Mouse (Mus musculus) heart, postnatal 4 days (tissue): ENCODE results near the gene Rgp1. TPM values are rescaled to one million over a fixed set of nuclear protein-coding genes. Genes with fewer than 3 reads are reported as not detected.
"Not testable (repeated sequence)": the region's sequence is repeated elsewhere in the genome, so short reads cannot be mapped to it uniquely, and the experiment has no call there.

ENCODE experiments used
- DNase-seq: peaks from one replicate; pipeline ENCODE4 v3.0.0; 2021
- total RNA-seq, 2 experiments: library from RNA; stranded (reverse); gene quantifications; 2 replicates each; pipeline ENCODE4 v1.2.3; 2021

The Rgp1 gene
- total RNA-seq, 2 experiments from 2014 or later: 38.6 to 39.1 TPM

- no peak for DNase-seq
These were observed 15.5 kb upstream of the Rgp1 start for GRCm38 (mm10) chr4:43562769-43563600.

- no peak for DNase-seq
These were observed 15.0 kb upstream of the Rgp1 start for GRCm38 (mm10) chr4:43563601-43563875.

- DNase-seq: no peak
These were observed 14.3 kb upstream of the Rgp1 start for GRCm38 (mm10) chr4:43564231-43564630.

- no peak for DNase-seq
These were observed 11.4 kb upstream of the Rgp1 start for GRCm38 (mm10) chr4:43567140-43567539.

DNA sequence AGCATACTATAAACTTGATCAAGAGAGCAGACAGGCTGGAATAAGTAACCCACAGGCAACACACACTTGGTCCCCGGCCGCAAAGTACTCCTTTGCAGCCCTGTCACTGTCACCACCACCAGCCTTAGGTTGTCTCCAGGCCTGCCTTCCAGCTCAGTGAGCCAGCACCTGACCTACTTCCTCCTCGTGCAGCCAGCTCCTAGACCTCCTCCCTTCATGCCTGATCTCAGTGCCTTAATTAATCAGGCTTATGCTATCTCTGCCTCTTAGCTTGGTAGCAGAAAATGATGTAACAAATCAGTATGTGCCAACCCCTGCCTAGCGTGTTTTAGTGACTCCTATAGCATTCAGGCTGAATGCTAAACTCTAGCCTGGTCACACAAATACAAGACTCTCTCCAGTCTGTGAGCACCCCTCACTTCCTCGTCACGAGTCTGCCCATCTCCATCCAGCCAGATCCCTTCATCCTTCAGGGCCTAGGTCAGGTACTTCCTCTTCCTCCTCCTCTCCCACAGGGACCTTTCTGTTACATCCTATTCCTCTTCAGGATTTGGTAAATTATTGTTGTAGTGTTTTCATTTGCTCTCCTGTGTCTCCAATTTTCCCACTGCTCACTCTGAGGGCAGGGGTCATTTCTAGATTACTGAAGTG lies 7.0 kb upstream of the Rgp1 start:
- no peak for DNase-seq

DNA sequence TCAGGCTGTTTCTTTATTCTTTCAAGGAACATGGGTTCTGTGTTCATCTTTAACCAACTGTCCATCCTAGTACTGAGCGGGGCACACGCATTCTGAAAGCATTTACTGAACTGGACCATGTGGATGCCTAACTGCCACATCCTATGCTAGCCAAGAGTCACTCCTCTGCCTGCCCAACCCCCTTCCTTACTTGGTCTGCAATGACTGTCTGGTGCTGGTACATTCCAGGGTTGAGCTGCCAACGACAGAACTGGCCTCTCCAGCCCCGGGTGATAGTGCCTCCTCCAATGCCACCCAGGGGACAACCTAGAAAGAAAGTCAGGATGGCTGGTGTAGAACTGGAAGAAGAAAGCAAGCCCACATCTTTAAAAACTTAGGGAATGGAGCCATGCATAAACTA lies 5.0 kb upstream of the Rgp1 start:
- no peak for DNase-seq

DNA sequence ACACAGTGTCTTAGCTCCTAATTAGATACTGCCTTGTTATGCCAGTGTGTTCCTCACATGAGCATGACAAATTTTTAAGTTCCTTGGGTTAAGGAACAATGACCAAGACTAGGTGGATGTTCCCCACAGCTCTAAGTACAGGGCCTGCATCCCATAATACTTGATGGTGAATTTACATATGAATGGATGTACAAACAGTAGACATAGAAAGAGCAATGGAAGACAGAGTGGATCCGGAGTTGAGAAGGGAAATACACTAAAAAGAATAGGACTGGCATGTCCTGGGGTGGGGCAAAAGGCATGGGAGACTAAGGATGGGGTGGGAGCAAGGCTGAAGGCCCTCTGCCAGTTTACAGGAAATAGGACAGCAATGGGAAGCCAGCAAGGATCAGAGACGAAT lies 3.2 kb upstream of the Rgp1 start:
- no peak for DNase-seq

DNA sequence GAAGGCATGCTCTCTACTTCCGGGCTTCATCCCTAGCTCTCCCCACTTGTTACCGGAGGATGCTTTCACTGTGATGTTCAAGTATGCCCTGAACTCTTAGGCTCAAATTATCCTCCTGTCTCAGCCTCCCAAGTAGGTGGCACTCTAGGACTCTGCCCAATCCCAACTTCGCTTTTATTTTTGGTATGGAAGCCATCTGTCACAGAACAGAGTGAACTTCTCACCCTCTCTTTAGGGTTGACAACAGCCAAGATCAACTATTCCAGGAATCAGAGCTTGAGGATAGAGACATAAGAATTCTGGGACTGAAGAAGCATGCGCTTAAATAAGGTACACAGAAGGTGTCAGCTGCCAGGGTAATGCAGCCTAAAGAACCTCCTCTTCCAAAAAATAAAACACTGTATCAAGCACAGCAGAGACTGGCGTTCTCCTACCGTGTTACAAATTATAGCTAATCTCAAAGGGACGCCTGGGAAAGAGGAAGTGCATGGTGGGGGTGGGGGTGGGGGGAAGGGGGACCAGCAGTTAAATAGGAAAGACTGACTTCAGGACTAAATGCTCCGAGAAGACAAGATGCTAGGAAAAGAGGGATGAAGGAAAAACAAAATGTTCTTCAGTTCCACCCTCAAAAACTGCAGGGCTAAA lies 1.2 kb upstream of the Rgp1 start:
- no peak for DNase-seq

GRCm38 (mm10) chr4:43579256-43579655 lies 741 bp downstream of the Rgp1 start:
- no peak for DNase-seq

GRCm38 (mm10) chr4:43579731-43580130 lies 1.2 kb downstream of the Rgp1 start:
- no peak for DNase-seq

DNA sequence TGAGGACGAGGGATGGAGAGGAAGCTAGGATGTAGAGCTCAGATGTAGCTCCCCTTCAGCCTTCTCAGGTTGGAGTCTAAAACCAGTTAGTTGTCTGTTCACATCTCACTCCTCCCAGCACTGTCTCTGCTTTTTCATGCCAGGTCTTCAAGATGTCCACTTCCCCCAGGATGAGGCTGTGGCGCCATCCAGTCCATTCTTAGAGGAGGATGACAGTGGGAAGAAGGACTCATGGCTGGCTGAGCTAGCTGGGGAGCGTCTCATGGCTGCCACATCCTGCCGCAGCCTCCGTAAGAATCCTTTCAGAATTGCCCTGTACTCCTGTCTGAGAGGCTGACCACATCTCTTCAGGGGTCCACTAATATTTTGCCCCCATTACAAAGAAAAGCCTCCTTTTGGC lies 2.2 kb downstream of the Rgp1 start:
- DNase-seq: no peak

DNA sequence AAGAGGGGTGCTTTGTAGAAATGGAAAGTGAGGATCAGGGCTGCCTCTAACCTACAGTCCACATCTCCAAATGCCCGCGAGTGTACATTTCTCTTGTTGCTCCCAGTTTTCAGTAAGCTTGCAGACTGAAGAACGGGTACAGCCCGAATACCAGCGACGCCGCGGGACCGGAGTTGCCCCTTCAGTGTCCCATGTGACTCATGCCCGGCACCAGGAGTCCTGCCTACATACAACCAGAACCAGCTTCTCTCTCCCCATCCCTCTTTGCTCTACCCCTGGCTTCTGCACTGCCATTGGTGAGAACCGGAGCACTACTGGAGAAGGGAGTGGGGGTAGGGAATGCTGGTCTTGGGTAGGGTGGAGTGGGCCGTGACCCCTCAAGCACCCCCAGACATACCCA lies 2.9 kb downstream of the Rgp1 start:
- no peak for DNase-seq

- no peak for DNase-seq
These were observed 3.7 kb downstream of the Rgp1 start for GRCm38 (mm10) chr4:43582241-43582640.

DNA sequence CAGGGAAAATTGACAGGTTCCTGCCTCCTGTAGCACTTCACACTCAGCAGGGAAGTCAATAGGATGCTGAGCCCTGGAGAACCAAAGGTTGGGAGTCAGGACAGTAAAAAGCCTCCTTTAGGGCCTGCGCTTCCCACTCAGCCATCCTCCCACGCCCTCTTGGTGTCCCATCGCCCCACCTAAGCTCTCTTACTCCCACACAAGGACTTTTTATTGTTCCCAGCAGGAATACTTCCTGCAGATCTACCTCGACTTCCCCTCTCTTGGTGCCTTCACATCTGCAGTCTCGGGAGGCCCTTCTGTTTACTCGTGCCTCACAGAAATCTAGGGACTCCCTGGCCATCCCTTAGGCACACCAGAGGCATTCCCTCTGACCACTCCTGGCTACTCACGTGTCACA lies 4.9 kb downstream of the Rgp1 start:
- no peak for DNase-seq

DNA sequence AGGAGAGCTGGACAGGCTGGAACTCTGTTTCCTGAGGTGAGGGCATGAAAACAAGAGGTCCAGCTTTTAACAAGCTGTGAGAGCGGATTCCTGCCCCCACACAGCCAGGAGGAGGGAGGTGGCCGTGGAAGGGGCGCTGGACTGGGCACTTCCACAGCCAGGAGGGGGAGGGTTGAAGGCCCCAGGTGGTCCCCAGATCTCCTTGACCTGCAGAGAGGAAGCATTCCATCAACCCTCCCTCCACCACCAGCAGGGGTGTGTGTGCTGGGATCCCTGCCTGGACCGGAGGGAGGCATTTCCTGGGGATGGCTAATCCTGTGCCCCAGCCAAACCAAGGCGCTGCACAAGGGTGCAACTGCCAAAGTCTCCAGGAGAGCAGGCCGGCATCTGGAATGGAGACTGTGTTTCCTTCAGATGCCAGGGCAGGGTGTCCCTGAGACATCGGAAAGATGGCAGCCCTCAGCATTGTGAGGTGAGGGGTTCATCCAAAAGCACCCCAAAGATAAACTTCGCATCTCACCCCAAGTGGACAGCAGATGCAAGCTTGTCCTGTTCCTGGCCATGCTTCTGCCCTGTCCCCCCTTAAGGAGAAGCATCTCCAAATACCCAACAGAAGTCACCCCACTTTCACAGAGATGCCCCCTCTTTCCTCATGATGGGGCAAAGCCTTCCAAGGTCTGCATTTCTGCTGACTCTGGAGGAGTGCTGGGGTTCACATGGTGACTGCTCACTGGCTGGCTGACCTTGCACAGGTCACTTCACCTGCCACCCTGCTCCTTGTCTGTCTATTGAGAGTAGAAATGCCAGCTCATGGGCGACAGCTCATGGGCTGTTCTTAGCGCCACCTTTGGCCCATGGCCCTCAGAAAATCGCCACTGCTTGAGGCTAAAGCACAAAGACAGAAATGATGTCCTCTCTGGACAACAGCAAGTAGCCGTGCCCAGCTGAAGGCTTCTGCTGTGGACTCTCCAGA lies 6.2 kb downstream of the Rgp1 start, which contains the start of gene Msmp:
Gene Msmp (minus strand): TSS at position 51 of the 973 bp plus-strand sequence.
- DNase-seq: no peak

- DNase-seq: no peak
These were observed 7.2 kb downstream of the Rgp1 start for GRCm38 (mm10) chr4:43585682-43586081.

DNA sequence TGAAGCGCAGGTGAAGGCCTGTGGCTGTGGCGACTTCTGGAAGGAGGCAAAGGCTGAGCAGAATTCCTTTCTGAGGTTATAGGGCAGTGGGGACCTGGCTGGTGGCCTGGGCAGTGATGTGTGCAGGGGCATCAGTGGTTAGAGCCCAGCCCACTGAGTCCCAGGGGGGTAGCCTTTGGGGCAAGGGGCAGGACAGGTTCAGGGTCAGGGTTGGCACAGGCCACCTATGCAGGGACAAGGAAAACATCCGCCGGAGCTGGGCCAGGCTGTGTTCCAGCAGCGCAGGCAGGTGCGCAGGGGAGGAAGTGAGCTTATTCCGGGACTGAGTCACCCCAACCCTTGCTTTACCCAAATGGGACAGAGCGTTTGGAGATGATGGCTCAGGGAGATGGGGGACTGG lies 7.9 kb downstream of the Rgp1 start:
- DNase-seq: peak; percentile 36

GRCm38 (mm10) chr4:43587681-43588080 lies 9.2 kb downstream of the Rgp1 start:
- no peak for DNase-seq

- no peak for DNase-seq
These were observed 13.0 kb downstream of the Rgp1 start for GRCm38 (mm10) chr4:43591543-43591942.

DNA sequence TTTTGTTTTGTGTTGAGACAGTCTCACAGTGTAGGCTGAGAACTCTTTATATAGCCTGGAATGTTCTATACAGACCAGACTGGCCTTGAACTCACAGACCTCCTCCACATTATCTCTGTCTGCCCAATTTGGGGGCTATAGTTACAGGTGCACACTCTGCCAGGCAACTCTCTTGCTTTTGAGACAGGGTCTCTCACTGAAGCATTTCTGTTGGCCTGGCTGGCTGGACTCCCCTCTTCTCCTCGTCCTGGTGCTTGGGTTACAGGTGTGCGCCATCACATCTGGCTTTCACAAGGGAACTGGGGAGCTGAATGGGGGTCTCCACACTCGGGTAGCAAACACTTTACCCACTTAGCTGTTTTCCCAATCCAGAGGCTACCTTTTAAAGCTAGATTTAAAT lies 13.4 kb downstream of the Rgp1 start:
- no peak for DNase-seq

DNA sequence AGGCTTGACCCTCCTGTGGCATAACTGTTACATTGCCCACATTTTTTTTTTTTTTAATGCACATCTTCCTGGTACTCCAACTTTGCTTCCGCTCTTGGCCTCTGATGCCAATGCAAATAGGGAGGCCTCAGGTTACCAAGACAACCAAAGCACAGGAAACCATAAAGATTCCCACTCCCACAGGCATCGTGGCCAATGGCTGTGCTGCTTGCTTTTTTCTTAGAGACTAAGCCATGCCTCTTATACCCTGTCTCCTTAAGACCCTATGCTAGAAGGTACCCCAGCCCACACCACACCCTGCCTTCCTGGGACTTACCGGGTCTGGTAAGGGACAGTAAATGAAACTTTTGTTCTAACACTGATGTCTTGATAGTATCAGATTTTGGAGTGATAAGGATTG lies 14.9 kb downstream of the Rgp1 start:
- DNase-seq: no peak

GRCm38 (mm10) chr4:43596597-43596996 lies 18.1 kb downstream of the Rgp1 start:
- not testable (repeated sequence) for DNase-seq

DNA sequence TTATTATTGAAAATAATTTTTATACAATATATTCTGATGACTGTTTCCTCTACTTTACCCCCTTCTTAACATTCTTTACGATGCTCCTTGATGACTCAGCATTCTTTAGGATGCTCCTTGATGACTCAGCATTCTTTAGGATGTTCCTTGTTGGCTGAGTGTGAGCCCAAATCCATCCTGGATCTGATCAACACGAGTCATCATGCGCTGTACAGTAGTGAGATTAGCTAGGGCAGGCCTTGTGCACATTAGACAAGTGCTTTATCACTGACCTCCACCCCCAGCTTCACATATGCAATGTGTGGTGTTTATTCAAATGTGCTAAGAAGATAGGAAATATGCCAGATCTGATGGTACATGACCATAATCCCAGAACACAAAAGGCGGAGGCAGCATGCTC lies 19.7 kb downstream of the Rgp1 start:
- DNase-seq: no peak
